Mouse (Mus musculus) kidney, embryonic 14.5 days (tissue): ENCODE results near the gene Kcnc1. TPM values are rescaled to one million over a fixed set of nuclear protein-coding genes. Genes with fewer than 3 reads are reported as not detected.

Experiments
- ATAC-seq: fragments of 200-750 bp; cut with Nextera tagmentation; 2 replicates; pipeline ENCODE4 v1.8.0; 2017; ENCODE audit warnings: moderate number of reproducible peaks, mild to moderate bottlenecking, moderate TSS enrichment, moderate library complexity; ENCODE audit not compliant: low FRiP score, low TSS enrichment
- H3K27ac ChIP-seq: fragments of 300-500 bp; sonication (generic); 2 replicates; pipeline ENCODE4 v1.5.1; 2014; ENCODE audit warnings: low read depth, mild to moderate bottlenecking, low read length, moderate library complexity, mixed read lengths
- H3K27me3 ChIP-seq: fragments of 300-500 bp; sonication (generic); 2 replicates; pipeline ENCODE4 v1.6.1; 2014; ENCODE audit warnings: mild to moderate bottlenecking, low read length; ENCODE audit not compliant: control insufficient read depth, insufficient read depth
- H3K36me3 ChIP-seq: fragments of 300-500 bp; sonication (generic); 2 replicates; pipeline ENCODE4 v1.6.1; 2014; ENCODE audit warnings: low read length, mixed read lengths; ENCODE audit not compliant: control insufficient read depth, insufficient read depth
- H3K4me1 ChIP-seq: fragments of 300-500 bp; sonication (generic); 2 replicates; pipeline ENCODE4 v1.6.1; 2014; ENCODE audit warnings: low read length, mixed read lengths; ENCODE audit not compliant: control insufficient read depth, insufficient read depth
- H3K4me2 ChIP-seq: fragments of 300-500 bp; sonication (generic); replicated peaks from 2 replicates; pipeline ENCODE4 v1.6.1; 2014; ENCODE audit warnings: low read depth, mild to moderate bottlenecking, low read length
- H3K4me3 ChIP-seq: fragments of 300-500 bp; sonication (generic); 2 replicates; pipeline ENCODE4 v1.5.1; 2014; ENCODE audit warnings: mild to moderate bottlenecking, low read length
- H3K9ac ChIP-seq: fragments of 300-500 bp; sonication (generic); 2 replicates; pipeline ENCODE4 v1.6.1; 2014; ENCODE audit warnings: low read depth, mild to moderate bottlenecking, low read length, moderate library complexity
- H3K9me3 ChIP-seq: fragments of 300-500 bp; sonication (generic); 2 replicates; pipeline ENCODE4 v1.6.1; 2016; ENCODE audit warnings: low read length; ENCODE audit not compliant: control insufficient read depth
- WGBS: fragments of 180-500 bp; shearing (Covaris S2); extraction: QIAGEN DNeasy Blood & Tissue Kit; methylation state at CpG from one replicate; pipeline ENCODE4 v1.1.7; 2014; 5-methylcytosine and 5-hydroxymethylcytosine counted together
- polyA plus RNA-seq: library from polyadenylated mRNA; unstranded; fragments of >200 nt; fragmentation: Nextera tagmentation; extraction: Ambion mirVana; gene quantifications from 2 replicates; pipeline ENCODE4 v1.2.1, GENCODE M21; 2014

Gene Kcnc1
- polyA plus RNA-seq, 1 experiment from 2014 or later: not detected

DNA sequence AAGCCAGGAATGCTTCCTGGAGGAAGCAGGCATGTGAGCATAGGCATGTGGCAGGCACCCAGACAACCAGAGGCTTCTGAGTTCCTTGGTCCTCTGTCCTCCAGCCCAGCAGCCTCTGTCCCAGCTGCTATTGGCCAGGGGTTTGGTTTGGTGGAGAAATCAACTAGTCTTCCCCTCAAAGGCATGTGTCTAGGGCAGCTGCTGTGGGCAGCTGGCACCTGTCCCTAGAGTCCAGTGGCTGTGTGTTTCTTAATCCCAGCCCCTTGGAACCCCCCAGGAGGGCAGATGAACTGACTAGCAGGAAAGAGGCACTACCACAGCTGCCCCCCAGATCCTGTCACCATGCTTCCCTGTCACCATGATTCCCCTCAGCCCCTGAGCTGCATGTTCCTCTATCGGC, 30.5 kb upstream of the Kcnc1 start:
- Histone ChIP-seq H3K27me3 (no peaks in the 10 kb centered on the region), H3K9ac (no peak overlapping the region), H3K9me3 (no peaks in the 10 kb centered on the region), H3K36me3 (no peaks in the 10 kb centered on the region), H3K4me3 (no peak overlapping the region), H3K4me2 (no peak overlapping the region), H3K27ac (no peak overlapping the region), H3K4me1 (no peaks in the 10 kb centered on the region)
- 67% methylated on average over 1 of the region's 1 CpGs for WGBS
- no peak for ATAC-seq

DNA sequence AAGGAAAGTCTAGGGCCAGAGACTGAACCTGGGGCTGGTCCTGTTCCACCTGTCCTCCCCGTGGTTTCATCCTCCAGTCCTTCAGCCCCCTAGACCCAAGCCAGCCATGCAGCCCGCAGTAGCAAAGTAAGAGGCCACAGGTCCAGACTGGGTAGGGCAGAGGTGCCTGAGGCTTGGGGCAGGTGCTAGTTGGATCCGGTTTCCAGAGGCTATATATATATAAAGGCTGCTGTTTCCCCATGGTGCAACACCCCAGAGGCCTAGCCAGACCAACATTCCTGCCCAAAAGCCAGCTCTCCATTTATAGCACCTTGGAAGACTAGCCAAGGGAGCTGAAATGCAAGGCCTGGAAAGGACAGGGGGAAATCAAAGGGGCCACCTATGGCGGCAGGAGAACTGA, 25.2 kb upstream of the Kcnc1 start:
- H3K4me3 ChIP-seq: no peak overlapping the region
- WGBS: 64% methylated on average over 4 of the region's 4 CpGs
- no peak for ATAC-seq
- no peaks in the 10 kb centered on the region for H3K9me3 ChIP-seq
- no peaks in the 10 kb centered on the region for H3K36me3 ChIP-seq
- no peak overlapping the region for H3K9ac ChIP-seq
- H3K4me2 ChIP-seq: no peak overlapping the region
- peaks cover 32% of the 10 kb centered on the region for H3K27me3 ChIP-seq
- no peaks in the 10 kb centered on the region for H3K4me1 ChIP-seq
- H3K27ac ChIP-seq: no peak overlapping the region

DNA sequence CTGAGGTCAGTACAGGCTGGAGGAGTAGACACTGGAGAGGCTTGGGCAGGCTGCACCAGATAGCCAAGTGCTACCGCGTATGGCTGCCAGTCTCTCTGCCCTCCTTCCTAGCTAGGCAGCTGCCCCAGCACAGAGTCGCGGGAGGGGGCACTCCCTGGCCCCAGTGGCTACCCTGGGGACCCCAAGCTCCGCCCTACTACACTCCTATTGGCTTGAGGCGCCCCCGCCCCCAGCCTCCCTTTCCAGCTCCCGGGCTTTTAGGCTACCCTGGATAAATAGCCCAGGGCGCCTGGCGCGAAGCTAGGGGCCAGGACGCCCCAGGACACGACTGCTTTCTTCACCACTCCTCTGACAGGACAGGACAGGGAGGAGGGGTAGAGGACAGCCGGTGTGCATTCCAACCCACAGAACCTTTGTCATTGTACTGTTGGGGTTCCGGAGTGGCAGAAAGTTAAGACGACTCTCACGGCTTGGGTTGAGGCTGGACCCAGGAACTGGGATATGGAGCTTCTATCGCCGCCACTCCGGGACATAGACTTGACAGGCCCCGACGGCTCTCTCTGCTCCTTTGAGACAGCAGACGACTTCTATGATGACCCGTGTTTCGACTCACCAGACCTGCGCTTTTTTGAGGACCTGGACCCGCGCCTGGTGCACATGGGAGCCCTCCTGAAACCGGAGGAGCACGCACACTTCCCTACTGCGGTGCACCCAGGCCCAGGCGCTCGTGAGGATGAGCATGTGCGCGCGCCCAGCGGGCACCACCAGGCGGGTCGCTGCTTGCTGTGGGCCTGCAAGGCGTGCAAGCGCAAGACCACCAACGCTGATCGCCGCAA, 19.9 kb upstream of the Kcnc1 start, which contains the start of gene Myod1:
Gene Myod1 (plus strand): TSS at position 303 of the 836 bp plus-strand sequence.
- H3K9ac ChIP-seq: no peak within 1 kb of the TSS
- H3K36me3 ChIP-seq: no peaks in the 10 kb centered on the region
- H3K27me3 ChIP-seq: peaks cover 69% of the 10 kb centered on the region
- no peak for ATAC-seq
- no peaks in the 10 kb centered on the region for H3K9me3 ChIP-seq
- 5% methylated on average over 44 of the region's 44 CpGs for WGBS
- H3K4me2 ChIP-seq: peak within 1 kb of the TSS; percentile 32
- H3K4me3 ChIP-seq: peak within 1 kb of the TSS; percentile 1; the same call in 1 of the 2 replicates
- H3K4me1 ChIP-seq: no peaks in the 10 kb centered on the region
- H3K27ac ChIP-seq: no peak within 1 kb of the TSS

DNA sequence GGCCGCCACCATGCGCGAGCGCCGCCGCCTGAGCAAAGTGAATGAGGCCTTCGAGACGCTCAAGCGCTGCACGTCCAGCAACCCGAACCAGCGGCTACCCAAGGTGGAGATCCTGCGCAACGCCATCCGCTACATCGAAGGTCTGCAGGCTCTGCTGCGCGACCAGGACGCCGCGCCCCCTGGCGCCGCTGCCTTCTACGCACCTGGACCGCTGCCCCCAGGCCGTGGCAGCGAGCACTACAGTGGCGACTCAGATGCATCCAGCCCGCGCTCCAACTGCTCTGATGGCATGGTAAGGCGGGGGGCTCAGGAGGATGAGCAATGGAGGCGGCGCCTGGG, 19.3 kb upstream of the Kcnc1 start:
- 0 out of 2 replicates have a peak, but pooled peaks have one; percentile 34 for ATAC-seq
- WGBS: under 1% methylated on average over 33 of the region's 33 CpGs
- no peaks in the 10 kb centered on the region for H3K4me1 ChIP-seq
- H3K9ac ChIP-seq: no peak overlapping the region
- H3K36me3 ChIP-seq: no peaks in the 10 kb centered on the region
- peak overlapping the region; percentile 32 for H3K4me2 ChIP-seq
- peaks cover 69% of the 10 kb centered on the region for H3K27me3 ChIP-seq
- H3K9me3 ChIP-seq: no peaks in the 10 kb centered on the region
- peak overlapping the region; percentile 1; the same call in 1 of the 2 replicates for H3K4me3 ChIP-seq
- H3K27ac ChIP-seq: no peak overlapping the region

DNA sequence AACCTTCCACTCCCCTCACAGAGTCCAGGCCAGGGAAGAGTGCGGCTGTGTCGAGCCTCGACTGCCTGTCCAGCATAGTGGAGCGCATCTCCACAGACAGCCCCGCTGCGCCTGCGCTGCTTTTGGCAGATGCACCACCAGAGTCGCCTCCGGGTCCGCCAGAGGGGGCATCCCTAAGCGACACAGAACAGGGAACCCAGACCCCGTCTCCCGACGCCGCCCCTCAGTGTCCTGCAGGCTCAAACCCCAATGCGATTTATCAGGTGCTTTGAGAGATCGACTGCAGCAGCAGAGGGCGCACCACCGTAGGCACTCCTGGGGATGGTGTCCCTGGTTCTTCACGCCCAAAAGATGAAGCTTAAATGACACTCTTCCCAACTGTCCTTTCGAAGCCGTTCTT, 18.2 kb upstream of the Kcnc1 start:
- Histone ChIP-seq H3K27ac (no peak overlapping the region), H3K4me1 (no peaks in the 10 kb centered on the region), H3K4me2 (no peak overlapping the region; the same call in 1 of the 2 replicates), H3K9ac (no peak overlapping the region), H3K36me3 (no peaks in the 10 kb centered on the region), H3K4me3 (no peak overlapping the region), H3K9me3 (no peaks in the 10 kb centered on the region), H3K27me3 (peaks cover 62% of the 10 kb centered on the region)
- peak; percentile 33; the same call in 1 of the 2 replicates for ATAC-seq
- WGBS: 4% methylated on average over 22 of the region's 22 CpGs

DNA sequence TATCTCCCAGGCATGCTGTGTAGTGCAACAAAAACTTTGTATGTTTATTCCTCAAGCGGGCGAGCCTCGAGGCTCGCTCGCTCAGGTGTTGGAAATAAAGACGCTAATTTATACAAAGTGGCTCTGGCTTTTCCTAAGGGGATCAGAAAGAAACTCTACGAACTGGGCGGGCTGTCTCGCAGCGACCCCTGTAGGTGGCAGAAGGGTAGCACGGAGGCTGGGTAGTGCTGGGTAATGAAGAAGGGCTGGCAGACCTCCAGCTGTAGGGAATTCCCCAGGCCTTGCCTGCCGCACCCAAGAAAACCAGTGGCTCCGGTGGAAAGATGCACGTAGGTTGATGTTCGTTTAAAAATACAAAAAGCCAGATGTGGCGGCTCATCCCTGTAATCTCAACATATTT, 17.3 kb upstream of the Kcnc1 start:
- Histone ChIP-seq H3K27ac (no peak overlapping the region), H3K36me3 (no peaks in the 10 kb centered on the region), H3K4me2 (no peak overlapping the region), H3K9ac (no peak overlapping the region), H3K4me1 (no peaks in the 10 kb centered on the region), H3K9me3 (no peaks in the 10 kb centered on the region), H3K4me3 (no peak overlapping the region), H3K27me3 (peaks cover 58% of the 10 kb centered on the region)
- 9% methylated on average over 16 of the region's 16 CpGs for WGBS
- peak; percentile 44; the same call in 1 of the 2 replicates for ATAC-seq

DNA sequence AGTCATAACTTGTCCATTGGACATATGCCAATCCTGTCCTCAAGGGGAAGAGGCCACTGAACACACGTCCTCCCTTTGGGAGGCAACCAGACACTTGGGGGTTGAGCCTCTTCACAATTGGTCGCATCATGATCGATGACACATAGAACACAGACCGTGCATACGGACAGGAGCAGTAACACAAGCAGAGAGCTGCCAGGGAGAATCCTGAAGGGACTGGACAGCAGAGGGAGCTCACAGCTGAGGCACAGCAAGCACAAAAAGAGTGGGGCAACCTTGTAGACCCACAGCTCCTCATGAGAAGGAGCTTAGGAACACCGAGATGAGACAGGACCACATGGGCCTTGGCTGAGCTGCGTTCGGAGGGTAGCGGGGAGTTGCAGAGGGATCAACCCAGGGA, 15.7 kb upstream of the Kcnc1 start:
- no peak overlapping the region for H3K9ac ChIP-seq
- no peak overlapping the region for H3K27ac ChIP-seq
- WGBS: 71% methylated on average over 9 of the region's 9 CpGs
- no peak overlapping the region for H3K4me2 ChIP-seq
- no peaks in the 10 kb centered on the region for H3K4me1 ChIP-seq
- H3K4me3 ChIP-seq: no peak overlapping the region
- no peak for ATAC-seq
- peaks cover 42% of the 10 kb centered on the region for H3K27me3 ChIP-seq
- H3K36me3 ChIP-seq: no peaks in the 10 kb centered on the region
- no peaks in the 10 kb centered on the region for H3K9me3 ChIP-seq

DNA sequence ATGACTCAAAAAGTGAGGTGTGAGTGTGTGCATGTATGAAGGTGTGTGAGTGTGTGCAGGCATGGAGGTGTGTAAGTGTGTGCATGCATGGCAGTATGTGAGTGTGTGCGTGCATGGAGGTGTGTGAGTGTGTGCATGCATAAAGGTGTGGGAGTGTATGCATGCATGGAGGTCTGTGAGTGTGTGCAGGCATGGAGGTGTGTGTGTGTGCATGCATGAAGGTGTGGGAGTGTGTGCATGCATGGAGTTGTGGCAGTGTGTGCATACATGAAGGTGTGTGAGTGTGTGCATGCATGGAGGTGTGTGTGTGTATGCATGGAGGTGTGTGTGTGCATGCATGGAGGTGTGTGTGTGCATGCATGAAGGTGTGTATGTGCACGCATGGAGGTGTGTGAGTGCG, 8.9 kb upstream of the Kcnc1 start:
- Histone ChIP-seq H3K27me3 (0 out of 2 replicates have a peak, but pooled peaks cover 2% of the 10 kb centered on the region), H3K9me3 (no peaks in the 10 kb centered on the region), H3K27ac (no peak overlapping the region), H3K4me1 (no peaks in the 10 kb centered on the region), H3K4me2 (no peak overlapping the region), H3K4me3 (no peak overlapping the region), H3K9ac (no peak overlapping the region), H3K36me3 (no peaks in the 10 kb centered on the region)
- no peak for ATAC-seq
- 82% methylated on average over 3 of the region's 3 CpGs for WGBS

DNA sequence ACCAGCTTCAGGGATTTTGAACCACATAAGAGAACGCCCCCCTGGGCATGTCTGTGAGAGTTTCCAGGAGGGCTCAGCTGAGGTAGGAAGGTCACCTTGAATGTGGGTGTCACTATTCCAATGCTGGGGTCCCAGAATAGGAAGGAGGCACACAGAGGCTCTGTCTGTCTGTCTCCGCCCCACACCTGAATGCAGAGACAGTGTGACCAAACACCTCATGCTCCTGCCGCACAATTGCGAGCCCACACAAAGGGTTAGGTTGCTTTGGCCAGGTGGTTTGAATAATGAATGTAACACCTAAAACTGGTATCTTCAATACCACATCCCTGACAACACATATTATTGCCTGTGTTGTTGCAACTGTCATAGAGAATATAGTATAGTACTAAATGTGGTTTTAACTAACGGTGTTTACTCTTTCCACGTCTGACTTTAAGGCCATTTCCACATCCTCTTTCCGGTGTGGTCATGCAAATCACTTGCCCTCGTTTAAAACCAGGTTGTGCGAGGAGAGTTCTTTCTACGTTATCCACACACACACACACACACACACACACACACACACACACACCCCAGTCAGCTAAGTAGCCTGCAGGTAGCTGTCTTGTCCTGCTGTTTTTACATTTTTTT, 6.7 kb upstream of the Kcnc1 start:
- no peak for ATAC-seq
- Histone ChIP-seq H3K9me3 (no peaks in the 10 kb centered on the region), H3K9ac (no peak overlapping the region), H3K4me1 (no peaks in the 10 kb centered on the region), H3K4me3 (no peak overlapping the region), H3K36me3 (no peaks in the 10 kb centered on the region), H3K27me3 (peaks cover 11% of the 10 kb centered on the region; the same call in 1 of the 2 replicates), H3K27ac (no peak overlapping the region), H3K4me2 (no peak overlapping the region)
- WGBS: 76% methylated on average over 10 of the region's 10 CpGs
